Mouse (Mus musculus): ENCODE measurements around the gene Slc38a10.

Slc38a10 gene

GRCm38 (mm10) chr11:120098588-120099511, 52.3 kb downstream of the Slc38a10 start, which contains the start of the genes Tepsin and Ndufaf8:
Gene Tepsin, minus strand, starts transcription at chr11:120098731.
Gene Ndufaf8, plus strand, starts transcription at chr11:120098928.
- peak; percentile 96 for DNase-seq

GRCm38 (mm10) chr11:120092817-120093591, 58.1 kb downstream of the Slc38a10 start:
- DNase-seq, result no peak

- no peak for DNase-seq
These were observed 60.5 kb downstream of the Slc38a10 start for GRCm38 (mm10) chr11:120090661-120091060.

- peak; percentile 98 for DNase-seq
These were observed 64.4 kb downstream of the Slc38a10 start, which contains the start of gene Cep131 for GRCm38 (mm10) chr11:120086702-120087152. Gene Cep131, minus strand, starts transcription at chr11:120086827.

DNA sequence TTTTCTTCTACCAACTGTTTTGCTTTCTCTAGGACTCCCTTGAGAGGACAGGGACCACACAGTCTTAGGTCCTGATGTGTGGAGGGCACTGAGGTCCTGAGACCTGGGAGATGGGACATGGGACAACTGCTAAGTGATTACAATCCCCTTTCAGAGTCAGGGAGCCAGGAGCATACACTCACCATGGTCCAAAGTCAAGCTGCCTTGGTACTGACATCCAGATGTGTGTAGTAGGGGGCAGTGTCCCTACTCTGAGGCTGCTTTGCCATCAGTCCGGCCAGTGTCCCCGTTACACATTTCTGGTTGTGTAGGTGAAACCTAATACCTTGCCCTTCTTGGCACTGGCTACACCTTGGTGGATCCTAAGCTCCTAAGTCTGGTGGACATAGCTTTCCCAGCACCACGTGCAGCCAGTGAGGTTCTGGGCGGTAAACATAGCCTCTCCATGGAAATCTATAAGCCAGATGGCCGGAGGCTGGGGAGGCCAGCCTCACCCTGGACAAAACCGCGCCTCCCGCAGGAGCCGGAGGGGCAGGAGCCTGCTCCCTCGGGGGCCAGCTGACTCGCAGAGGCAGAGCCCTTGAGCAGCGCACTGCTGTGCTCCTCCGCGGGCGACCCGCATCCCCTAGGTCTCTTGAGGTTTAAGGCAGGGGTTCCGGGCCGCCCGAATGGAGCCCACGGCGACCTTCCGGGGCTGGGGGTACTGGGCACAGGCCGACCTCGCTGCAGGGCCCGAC, 65.1 kb downstream of the Slc38a10 start:
- peak; percentile 18 for DNase-seq

GRCm38 (mm10) chr11:120080282-120080681, 70.9 kb downstream of the Slc38a10 start:
- no peak for DNase-seq

- DNase-seq, result no peak
These were observed 75.0 kb downstream of the Slc38a10 start for GRCm38 (mm10) chr11:120076191-120076590.

DNA sequence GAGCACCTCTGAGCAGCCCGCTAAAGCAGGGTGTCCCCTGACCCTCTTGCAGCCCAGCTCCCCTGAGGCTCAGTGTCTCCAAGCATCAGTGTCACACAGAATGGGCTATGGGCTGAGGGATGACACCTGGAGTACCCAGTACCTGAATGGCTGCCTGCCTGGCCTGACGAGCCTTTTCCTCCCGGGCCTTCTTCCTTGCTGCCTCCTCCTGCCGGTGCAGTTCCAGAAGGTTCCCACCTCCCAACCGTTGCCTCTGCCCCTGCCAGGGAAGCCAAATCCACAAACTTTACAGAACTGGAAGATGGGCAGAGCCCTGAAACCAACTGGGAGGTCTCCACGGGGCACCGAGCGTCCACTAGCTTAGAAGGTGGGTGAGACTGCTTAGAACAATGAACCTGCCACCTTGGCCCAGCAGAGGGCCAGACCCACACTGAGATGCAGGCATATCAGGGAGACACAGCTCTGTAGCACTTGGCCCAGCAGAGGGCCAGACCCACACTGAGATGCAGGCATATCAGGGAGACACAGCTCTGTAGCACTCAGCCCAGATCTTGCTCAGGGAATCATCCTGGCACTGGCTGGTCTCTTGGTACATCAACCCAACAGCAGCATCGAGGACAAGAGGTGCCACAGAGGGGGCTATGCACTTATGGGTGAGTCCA, 78.0 kb downstream of the Slc38a10 start:
- DNase-seq, result no peak

DNA sequence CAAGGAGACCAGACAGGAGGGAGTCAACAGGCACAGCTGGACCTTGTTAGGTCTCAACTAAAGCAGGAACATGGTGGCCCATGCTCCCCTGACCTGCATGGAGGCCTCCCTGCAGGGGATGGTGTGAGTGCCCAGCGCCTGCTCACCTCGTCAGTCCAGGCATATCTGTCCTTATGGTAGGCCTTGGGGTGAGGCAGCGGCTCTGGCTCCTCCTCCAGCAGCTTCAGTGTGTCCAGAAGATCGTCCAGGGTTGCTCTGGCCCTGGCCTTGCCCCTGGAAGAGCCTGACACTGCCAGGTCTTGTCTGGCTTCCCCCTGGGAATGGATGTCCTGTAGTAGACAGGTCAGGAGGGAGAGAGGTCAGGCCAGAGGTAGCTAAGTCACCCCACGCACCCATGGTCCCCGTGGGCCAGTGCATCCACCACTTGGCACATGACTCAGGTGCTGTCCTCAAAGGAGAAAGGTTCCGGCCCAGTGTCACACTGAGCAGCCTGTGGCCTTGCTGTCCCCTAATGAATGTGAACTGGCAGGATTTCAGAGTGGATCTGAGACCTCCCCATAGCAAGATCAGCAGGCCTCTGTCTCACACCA, 79.3 kb downstream of the Slc38a10 start:
- DNase-seq, result no peak

DNA sequence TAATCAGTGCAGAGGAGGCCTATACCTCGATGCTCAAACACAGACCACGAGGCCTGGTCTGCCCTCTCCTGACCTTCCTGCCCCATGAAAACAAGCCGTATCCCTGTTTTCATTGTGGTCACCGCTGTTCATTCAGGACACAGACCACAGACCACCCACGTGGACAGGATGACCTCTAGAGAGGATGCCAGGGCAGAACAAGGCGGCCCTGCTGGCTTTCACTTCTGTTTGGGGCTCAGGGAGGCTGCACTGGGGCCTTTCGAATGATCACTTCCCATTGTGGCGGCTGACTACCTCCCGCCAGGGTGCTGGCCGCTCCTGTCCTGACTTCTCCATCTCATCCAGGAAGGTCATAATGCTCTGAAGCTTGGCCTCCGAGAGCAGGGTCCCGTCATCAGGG, 80.1 kb downstream of the Slc38a10 start:
- no peak for DNase-seq

DNA sequence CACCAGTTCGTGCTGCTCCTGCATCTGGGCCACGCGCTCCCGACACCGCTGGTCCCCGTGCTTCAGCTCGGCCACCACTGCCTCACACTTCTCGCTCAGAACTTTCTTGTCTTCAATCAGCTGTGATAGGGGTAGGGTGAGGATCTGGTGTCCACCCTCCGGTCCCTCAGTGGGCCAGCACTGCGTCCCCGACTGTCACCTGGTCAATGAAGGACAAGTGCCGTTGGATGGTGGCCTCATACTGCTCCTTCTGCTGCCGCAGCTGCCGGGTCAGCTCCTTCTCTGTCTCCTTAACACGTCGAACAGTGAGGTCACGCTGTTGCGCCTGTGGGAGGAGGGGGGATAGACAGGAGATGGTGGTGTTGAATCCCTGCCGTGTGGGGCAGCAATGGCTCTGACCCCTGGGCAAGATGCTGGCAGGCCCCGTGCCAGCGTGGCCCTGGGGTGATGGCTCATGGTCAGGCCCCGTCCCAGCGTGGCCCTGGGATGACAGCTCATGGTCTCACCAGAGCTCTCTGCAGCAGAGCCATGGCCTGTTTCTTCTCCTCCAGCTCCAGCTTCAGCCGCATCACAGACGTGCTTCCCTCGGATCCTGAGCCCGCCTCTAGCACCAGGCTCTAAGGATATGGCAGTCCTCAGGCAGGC, 80.7 kb downstream of the Slc38a10 start:
- no peak for DNase-seq

DNA sequence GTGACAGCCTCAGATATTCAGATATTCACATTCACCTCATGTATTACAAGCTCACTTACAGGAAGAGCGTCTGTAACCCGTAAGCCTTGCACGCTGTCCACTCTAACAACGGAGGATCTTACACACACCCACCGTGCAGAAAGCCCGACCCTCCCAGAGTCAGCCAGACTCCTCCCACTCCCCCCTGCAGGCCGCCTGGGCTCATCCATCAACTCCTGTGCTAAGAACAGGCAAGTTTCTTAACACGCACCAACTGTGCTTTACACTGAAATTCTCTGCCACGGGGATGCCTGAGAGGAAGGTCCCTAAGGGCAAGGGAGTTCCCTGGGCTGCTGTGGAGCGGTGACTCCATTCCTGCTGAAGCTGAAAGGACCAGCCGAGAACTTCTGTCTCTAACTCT, 81.9 kb downstream of the Slc38a10 start:
- no peak for DNase-seq

DNA sequence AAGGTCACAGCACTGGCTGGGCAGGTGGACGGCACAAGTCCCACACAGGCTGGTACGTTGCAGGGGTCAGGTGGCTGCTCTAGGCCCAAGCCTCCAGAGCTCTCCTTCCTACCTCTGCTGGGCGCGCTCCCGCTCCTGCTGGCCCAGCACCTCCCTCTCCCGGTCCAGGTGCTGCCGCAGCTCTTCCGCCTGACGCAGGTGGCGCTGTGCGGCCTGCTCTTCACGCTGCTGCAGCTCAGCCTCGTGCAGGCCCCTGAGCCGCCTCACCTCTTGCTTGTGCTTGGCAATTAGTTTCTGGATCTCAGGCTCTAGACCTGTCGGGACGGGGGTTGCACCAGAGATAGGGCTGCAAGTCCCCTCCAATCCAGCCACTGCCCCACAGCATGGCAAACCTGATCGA, 83.3 kb downstream of the Slc38a10 start:
- no peak for DNase-seq

DNA sequence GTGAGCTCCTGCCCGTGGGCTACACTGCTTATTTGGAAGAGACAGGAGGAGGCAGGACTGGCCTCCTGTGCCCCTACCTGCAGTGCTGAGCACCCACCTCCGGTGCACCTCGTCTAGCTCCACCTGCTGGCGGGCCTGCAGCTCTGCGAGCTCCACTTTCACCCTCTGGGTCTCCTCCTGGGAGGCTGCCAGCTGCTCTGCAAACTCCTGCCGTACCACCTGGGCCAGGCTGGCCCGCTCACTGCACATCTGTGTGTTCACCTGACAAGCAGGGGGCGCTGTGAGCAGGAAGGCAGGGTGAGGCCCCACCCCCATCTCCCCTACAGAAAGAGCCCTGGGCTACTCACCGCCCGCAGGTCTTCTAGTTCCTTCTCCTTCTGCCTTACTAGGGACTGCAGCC, 85.9 kb downstream of the Slc38a10 start:
- DNase-seq, result peak; percentile 74

DNA sequence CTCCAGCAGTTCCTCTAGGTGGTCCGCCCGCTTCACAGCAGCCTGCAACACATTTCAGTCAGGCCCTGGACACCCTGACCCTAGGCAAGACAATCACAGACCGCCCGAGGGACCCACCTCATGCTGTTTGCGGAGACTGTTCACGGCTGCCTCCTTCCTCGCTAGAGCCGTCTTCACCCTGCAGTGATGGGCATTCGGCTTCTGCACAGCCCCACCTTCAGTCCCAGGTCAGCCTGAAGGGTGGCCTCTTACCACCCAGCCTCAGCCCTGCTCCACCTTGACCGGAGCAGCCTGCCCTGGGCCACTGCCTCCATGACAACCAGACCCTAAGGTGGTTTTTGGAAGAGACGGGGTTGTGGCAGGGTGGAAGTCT, 86.5 kb downstream of the Slc38a10 start:
- no peak for DNase-seq

DNA sequence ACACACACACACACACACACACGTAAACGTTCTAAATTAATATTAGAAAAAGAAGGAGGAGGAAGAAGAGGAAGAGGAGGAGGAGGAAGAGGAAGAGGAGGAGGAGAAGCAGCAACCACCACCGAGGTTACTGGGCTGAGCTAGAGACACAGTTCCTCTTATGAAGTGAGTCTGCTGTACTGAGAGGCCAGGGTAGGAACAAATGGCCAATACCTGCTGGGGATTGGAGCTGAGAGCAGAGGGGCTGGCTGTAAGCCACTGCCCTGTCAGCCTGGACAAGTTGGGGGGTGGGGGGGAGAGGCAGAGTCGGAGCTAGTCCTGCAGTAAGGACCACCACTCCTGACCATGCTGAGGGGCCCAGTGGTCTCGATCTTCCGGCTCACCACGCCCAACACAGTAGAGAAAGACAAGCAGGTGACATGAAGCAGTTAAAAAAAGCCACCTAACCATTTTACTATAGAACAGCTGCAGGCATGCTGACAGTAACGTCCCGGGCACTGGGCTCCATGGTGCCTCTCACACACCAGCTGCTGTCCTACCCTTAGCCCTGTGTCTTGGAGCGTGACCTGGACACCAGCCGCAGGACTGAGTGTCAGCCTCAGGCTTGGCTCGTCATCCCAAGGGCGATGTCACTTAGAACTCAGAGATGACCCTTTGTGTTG, 87.0 kb downstream of the Slc38a10 start:
- no peak for DNase-seq

DNA sequence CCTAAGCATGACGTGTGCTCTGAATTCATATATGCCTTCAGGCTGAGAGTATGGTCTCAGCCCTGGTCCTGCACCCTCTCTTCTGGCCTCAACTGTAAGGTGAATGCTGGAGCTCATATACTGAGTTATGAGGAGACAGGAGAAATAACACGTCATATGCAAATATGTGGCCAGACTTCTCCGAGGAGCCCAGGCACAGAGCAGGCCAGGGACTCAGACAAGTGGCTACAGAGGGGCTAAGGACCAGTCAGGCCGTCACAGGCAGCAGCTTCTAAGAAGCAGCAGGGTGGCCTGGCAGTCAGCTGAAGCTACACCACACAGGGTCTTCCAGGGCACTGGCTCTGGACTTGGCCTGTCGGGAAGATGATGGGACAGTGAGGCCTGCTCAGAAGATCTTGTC, 87.8 kb downstream of the Slc38a10 start:
- no peak for DNase-seq

- DNase-seq, result no peak
These were observed 90.5 kb downstream of the Slc38a10 start for GRCm38 (mm10) chr11:120060634-120061033.

- DNase-seq, result no peak
These were observed 95.0 kb downstream of the Slc38a10 start for GRCm38 (mm10) chr11:120055953-120056732.
